Mouse (Mus musculus) midbrain, embryonic 11.5 days (tissue): ENCODE measurements around the gene Ing3. TPM values are rescaled to one million over a fixed set of nuclear protein-coding genes. Genes with fewer than 3 reads are reported as not detected.
A peak's percentile ranks its signal among the peaks of the same experiment; 100 is the strongest.

Source experiments
- ATAC-seq: fragments of 200-750 bp; cut with Nextera tagmentation; 2 replicates; pipeline ENCODE4 v1.8.0; 2017; ENCODE audit warnings: moderate TSS enrichment, moderate library complexity; ENCODE audit not compliant: low FRiP score
- DNase-seq: peaks from one replicate; pipeline ENCODE4 v3.0.0; 2015; ENCODE audit warnings: low spot score; ENCODE audit errors: missing footprints
- H3K27ac ChIP-seq: fragments of 300-500 bp; sonication (generic); 2 replicates; pipeline ENCODE4 v1.5.1; 2014; ENCODE audit warnings: low read depth, low read length
- H3K27me3 ChIP-seq: fragments of 300-500 bp; sonication (generic); 2 replicates; pipeline ENCODE4 v1.6.1; 2014; ENCODE audit warnings: mild to moderate bottlenecking, low read length, moderate library complexity, mixed read lengths; ENCODE audit not compliant: control insufficient read depth, insufficient read depth
- H3K36me3 ChIP-seq: fragments of 300-500 bp; sonication (generic); 2 replicates; pipeline ENCODE4 v1.6.1; 2014; ENCODE audit warnings: mild to moderate bottlenecking, low read length, moderate library complexity, mixed read lengths; ENCODE audit not compliant: control insufficient read depth, insufficient read depth
- H3K4me1 ChIP-seq: fragments of 300-500 bp; sonication (generic); 2 replicates; pipeline ENCODE4 v1.6.1; 2014; ENCODE audit warnings: low read length; ENCODE audit not compliant: control insufficient read depth, insufficient read depth
- H3K4me2 ChIP-seq: fragments of 300-500 bp; sonication (generic); 2 replicates; pipeline ENCODE4 v1.6.1; 2014; ENCODE audit warnings: mild to moderate bottlenecking, moderate library complexity
- H3K4me3 ChIP-seq: fragments of 300-500 bp; sonication (generic); 2 replicates; pipeline ENCODE4 v1.5.1; 2014; ENCODE audit warnings: low read depth, low read length
- H3K9ac ChIP-seq: fragments of 300-500 bp; sonication (generic); 2 replicates; pipeline ENCODE4 v1.6.1; 2014; ENCODE audit warnings: low read length
- H3K9me3 ChIP-seq: fragments of 300-500 bp; sonication (generic); 2 replicates; pipeline ENCODE4 v1.6.1; 2016; ENCODE audit warnings: low read length; ENCODE audit not compliant: control insufficient read depth
- WGBS: fragments of 180-500 bp; shearing (Covaris S2); extraction: QIAGEN DNeasy Blood & Tissue Kit; methylation state at CpG from one replicate; pipeline ENCODE4 v1.1.7; 2014; 5-methylcytosine and 5-hydroxymethylcytosine counted together
- polyA plus RNA-seq: library from polyadenylated mRNA; unstranded; fragments of >200 nt; fragmentation: Nextera tagmentation; extraction: Ambion mirVana; gene quantifications from 2 replicates; pipeline ENCODE4 v1.2.1, GENCODE M21; 2014

Gene Ing3
- 44.6 and 45.3 TPM in 2 replicates for polyA plus RNA-seq

DNA sequence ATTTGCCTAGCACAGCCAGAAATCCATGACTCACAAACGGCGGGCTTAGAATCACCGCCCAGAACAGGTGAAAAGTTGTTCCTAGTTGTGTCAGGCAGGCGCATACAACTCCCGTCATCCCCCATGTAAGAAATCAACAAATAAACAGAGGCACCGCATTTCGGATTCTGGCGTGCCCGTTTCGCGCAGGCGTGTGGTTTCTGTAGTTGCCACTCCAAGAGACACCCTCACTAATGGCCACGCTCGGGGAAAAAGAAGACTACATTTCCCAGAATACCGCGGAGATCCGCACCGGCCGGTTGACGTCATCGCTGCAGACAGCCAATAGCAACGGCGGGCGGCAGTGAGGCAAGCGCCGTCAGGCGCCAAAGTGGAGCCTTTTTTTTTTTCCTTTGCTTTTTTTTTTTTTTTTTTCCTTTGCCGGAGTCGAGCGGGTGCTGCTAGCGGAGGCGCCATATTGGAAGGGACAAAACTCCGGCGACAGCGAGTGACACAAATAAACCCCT lies at the start of gene Ing3:
Ing3 (plus strand) TSS at position 346 of the 506 bp plus-strand sequence.
- peak within 1 kb of the TSS; percentile 94 for H3K27ac ChIP-seq
- peak within 1 kb of the TSS; percentile 75 for H3K4me3 ChIP-seq
- ATAC-seq (peak; percentile 98), DNase-seq (peak; percentile 98)
- H3K9me3 ChIP-seq, result no peaks in the 10 kb centered on the region
- H3K27me3 ChIP-seq, result no peaks in the 10 kb centered on the region
- peaks cover 7% of the 10 kb centered on the region for H3K4me1 ChIP-seq
- WGBS, result under 1% methylated on average over 35 of the region's 35 CpGs
- no peaks in the 10 kb centered on the region for H3K36me3 ChIP-seq
- H3K4me2 ChIP-seq, result peak within 1 kb of the TSS; percentile 62
- peak within 1 kb of the TSS; percentile 92 for H3K9ac ChIP-seq

DNA sequence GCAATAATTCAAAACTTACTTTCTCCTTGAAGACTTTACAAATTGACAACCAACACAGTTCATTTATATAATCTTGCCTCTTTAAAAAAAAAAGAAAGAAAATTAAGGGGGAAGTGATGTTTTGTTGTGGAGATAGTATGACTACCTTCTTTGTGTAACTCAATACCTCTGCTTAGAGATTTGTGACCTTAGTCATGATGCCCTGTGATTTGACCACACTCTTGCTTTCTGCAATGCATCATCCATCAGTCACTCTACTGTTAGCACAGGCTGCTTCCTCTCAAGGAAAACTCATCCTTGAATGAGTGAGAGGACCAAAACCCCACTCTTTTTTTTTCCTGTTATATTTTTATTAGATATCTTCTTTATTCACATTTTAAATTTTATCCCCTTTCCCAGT lies 39.7 kb upstream of the Ing3 start:
- no peaks in the 10 kb centered on the region for H3K4me1 ChIP-seq
- H3K9me3 ChIP-seq, result no peaks in the 10 kb centered on the region
- no peak overlapping the region for H3K4me3 ChIP-seq
- H3K27me3 ChIP-seq, result no peaks in the 10 kb centered on the region
- H3K4me2 ChIP-seq, result no peak overlapping the region
- no peak overlapping the region for H3K27ac ChIP-seq
- H3K36me3 ChIP-seq, result no peaks in the 10 kb centered on the region
- ATAC-seq, result no peak
- no peak for DNase-seq
- H3K9ac ChIP-seq, result no peak overlapping the region

DNA sequence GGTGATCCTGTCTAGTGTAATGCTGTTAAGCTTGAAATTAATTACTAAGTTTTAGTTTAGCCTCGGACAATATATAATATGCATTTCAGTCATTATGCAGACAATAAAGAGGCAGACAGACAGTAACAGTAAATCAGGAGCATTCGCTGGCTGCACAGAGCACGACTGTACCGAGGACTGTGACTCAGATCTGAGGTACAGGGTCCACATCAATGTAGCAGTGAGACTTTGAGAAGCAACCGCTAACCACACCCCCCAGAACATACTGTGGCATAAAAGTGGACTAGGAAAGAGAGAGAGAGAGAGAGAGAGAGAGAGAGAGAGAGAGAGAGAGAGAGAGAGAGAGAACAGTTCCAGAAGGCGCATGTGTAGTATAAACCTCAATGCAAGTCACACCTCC lies 38.6 kb upstream of the Ing3 start:
- Histone ChIP-seq H3K27ac (no peak overlapping the region), H3K4me2 (no peak overlapping the region), H3K4me3 (no peak overlapping the region), H3K9me3 (no peaks in the 10 kb centered on the region), H3K27me3 (no peaks in the 10 kb centered on the region), H3K36me3 (no peaks in the 10 kb centered on the region), H3K9ac (no peak overlapping the region), H3K4me1 (no peaks in the 10 kb centered on the region)
- no peak for DNase-seq
- 91% methylated on average over 6 of the region's 6 CpGs for WGBS
- no peak for ATAC-seq

DNA sequence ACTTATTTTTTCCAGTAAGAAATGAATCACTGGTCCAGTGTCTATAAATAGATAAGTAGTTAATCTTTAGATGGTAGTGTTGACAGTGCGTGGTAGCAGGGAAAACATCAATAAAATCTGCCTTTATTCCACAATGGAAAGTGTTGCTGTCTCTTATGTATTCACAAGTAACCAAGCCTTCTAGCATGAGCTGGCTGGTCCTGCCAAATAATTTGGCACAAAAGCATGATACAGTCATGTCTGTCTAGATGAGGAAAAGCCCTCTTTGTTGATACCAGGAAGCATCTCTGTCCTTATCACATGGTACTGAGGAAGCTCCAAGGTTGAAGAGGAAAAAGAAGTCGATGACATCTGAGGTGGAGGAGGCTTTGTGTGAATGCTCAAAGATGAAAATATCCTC lies 32.8 kb upstream of the Ing3 start:
- Histone ChIP-seq H3K4me3 (no peak overlapping the region), H3K27ac (no peak overlapping the region), H3K9me3 (no peaks in the 10 kb centered on the region), H3K4me2 (no peak overlapping the region), H3K27me3 (no peaks in the 10 kb centered on the region), H3K4me1 (no peaks in the 10 kb centered on the region), H3K9ac (no peak overlapping the region), H3K36me3 (no peaks in the 10 kb centered on the region)
- 86% methylated on average over 2 of the region's 2 CpGs for WGBS
- ATAC-seq, result no peak
- DNase-seq, result no peak

DNA sequence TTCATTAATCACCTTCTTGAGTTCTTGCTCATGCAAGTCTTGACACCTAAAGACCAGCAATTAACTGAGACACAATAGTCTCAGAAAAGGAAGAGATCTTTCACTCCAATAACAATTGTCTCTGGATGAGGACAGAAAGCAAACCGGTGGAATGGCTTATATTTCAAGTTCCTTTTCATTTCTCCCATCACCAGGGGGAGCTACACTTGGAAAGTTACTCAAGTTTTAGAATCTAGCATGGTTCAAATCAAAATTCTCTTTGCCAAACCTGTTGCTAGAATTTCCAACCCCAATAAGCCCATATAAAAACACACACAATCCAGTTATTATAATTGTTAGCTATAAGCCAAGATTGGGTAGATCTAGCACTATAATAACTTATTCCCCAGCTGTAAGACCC lies 25.2 kb upstream of the Ing3 start:
- Histone ChIP-seq H3K9me3 (no peaks in the 10 kb centered on the region), H3K27ac (no peak overlapping the region), H3K9ac (no peak overlapping the region), H3K4me3 (no peak overlapping the region), H3K27me3 (no peaks in the 10 kb centered on the region), H3K36me3 (no peaks in the 10 kb centered on the region), H3K4me1 (no peaks in the 10 kb centered on the region), H3K4me2 (no peak overlapping the region)
- DNase-seq (no peak), ATAC-seq (no peak)
- WGBS, result 28% methylated on average over 1 of the region's 1 CpGs

DNA sequence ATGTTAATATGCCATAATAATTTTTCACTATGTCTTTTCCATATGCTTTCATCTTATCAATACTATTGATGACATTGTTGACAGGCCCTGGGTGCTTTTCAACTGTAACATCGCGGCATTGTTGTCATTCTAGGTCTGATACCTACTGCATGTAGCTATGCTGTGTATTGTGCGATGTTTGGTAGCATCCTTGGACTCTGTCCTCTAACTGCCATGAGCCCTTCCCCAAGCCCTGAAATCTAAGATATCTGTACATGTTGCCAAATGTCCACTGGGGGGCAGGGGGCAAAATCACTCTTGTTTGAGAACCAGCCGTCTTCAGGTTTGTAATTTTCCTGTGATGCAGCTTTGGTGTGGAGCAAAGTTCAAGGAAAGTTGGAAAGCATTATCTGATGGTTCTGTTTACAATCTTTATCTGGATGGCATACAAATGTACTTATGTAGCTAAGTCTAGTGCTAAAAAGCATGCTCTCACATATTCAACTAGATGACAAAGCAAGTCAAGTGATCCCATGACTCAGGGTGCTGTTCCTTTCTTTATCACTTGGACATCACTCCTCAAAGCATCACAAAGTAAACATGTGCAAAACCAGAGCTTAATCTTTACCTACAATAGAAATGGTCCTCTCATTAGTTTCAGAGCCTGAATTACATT lies 11.3 kb upstream of the Ing3 start:
- Histone ChIP-seq H3K4me2 (no peak overlapping the region), H3K27me3 (no peaks in the 10 kb centered on the region), H3K4me3 (no peak overlapping the region), H3K27ac (no peak overlapping the region), H3K9me3 (no peaks in the 10 kb centered on the region), H3K36me3 (no peaks in the 10 kb centered on the region), H3K4me1 (no peaks in the 10 kb centered on the region), H3K9ac (no peak overlapping the region)
- DNase-seq, result no peak
- no peak for ATAC-seq
- 86% methylated on average over 4 of the region's 4 CpGs for WGBS

DNA sequence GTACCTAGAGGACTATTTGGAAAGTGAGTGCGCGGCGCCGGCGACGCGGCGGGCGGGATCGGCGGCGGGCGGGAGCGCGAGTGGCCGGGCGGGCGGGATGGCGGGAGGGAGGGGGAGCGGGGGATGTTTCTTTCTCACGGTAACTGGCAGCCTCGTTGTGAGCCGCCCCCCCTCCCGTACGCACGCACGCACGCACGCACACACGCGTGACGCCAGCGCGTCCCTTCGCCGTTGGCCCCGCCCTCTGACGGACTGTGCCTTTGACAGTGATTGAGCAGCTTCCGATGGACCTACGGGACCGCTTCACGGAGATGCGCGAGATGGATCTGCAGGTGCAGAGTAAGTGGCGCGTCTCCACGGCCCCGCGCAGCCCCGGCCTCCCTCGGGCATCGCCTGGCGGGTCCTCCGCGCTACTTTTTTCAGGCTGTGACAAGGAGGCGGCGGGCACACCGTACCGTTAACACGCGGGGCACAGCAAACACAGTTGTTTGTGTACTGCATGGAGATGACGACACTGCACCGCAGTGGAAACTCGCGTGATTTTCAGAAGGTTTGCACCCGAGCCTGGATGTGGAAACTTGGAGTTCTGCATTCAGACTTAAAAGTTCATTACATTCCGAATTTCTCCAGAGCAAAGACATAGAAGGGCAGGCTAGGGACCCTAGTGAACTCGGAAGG lies 539 bp downstream of the Ing3 start:
- Histone ChIP-seq H3K9ac (peak overlapping the region; percentile 92), H3K4me3 (peak overlapping the region; percentile 75), H3K27ac (peak overlapping the region; percentile 94), H3K36me3 (no peaks in the 10 kb centered on the region), H3K4me2 (peak overlapping the region; percentile 62), H3K9me3 (no peaks in the 10 kb centered on the region), H3K4me1 (peaks cover 7% of the 10 kb centered on the region), H3K27me3 (no peaks in the 10 kb centered on the region)
- DNase-seq, result peak; percentile 99
- WGBS, result 2% methylated on average over 50 of the region's 68 CpGs
- ATAC-seq, result peak; percentile 97

DNA sequence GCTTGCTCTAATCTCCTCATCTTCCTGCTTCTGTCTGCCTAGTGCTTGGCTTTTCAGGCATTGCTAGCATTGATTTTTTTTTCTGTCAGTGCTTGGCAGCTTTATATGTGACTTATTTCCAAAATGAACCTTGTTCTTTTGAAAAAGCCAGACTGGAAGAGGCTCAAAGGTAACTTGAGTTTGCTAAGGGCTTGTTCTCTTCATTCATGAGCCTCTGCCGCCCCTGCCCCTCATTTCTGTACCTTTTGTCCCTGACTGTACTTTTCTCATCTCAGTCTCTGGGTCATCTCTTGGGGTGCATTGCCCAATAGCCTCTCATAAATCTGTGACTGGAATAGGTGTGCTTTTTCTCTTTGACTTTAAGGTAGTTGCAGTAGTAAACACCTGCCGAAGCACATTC lies 1.3 kb downstream of the Ing3 start:
- Histone ChIP-seq H3K9ac (peak overlapping the region; percentile 92), H3K9me3 (no peaks in the 10 kb centered on the region), H3K4me1 (peaks cover 7% of the 10 kb centered on the region), H3K27me3 (no peaks in the 10 kb centered on the region), H3K27ac (no peak overlapping the region), H3K4me2 (peak overlapping the region; percentile 62), H3K36me3 (no peaks in the 10 kb centered on the region), H3K4me3 (peak overlapping the region; percentile 75)
- DNase-seq, result no peak
- WGBS, result 90% methylated on average over 2 of the region's 2 CpGs
- ATAC-seq, result no peak

DNA sequence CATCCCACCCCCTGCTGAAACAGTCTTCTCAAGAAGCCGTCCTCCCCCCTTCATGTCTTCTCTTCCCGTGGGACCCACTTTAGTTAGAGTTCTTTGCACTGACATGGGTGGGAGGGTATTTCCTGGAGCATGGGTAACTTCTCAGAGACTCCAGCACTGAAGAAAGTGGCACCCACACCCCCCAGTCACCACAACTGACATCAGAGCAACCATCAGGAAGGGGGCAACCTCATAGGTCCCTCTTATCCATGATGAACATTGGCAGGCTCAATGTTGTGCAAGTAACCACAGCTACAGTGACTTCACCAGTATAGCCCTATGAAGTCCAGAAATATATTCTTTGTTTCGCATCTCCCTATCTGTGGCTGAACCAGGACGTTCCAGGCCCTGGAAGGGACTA lies 6.1 kb downstream of the Ing3 start:
- Histone ChIP-seq H3K4me3 (no peak overlapping the region), H3K4me1 (peaks cover 5% of the 10 kb centered on the region), H3K4me2 (no peak overlapping the region), H3K9ac (no peak overlapping the region), H3K27me3 (no peaks in the 10 kb centered on the region), H3K9me3 (no peaks in the 10 kb centered on the region), H3K36me3 (peaks cover 2% of the 10 kb centered on the region; the same call in 1 of the 2 replicates), H3K27ac (no peak overlapping the region)
- ATAC-seq, result no peak
- 86% methylated on average over 4 of the region's 4 CpGs for WGBS
- DNase-seq, result no peak
